Mouse (Mus musculus) kidney, postnatal 0 days (tissue): ENCODE measurements around the gene Smco1. TPM values are rescaled to one million over a fixed set of nuclear protein-coding genes. Genes with fewer than 3 reads are reported as not detected.

ENCODE experiments used
- ATAC-seq: fragments of 200-750 bp; cut with Nextera tagmentation; replicated peaks from 2 replicates; pipeline ENCODE4 v1.8.0; 2017; ENCODE audit warnings: low read depth, moderate number of reproducible peaks, moderate TSS enrichment, moderate library complexity; ENCODE audit not compliant: low FRiP score
- DNase-seq: peaks from one replicate; pipeline ENCODE4 v3.0.0-alpha.2; 2016; ENCODE audit warnings: low spot score
- H3K27ac ChIP-seq: fragments of 300-500 bp; sonication (generic); 2 replicates; pipeline ENCODE4 v1.5.1; 2014; ENCODE audit warnings: mild to moderate bottlenecking
- H3K27me3 ChIP-seq: fragments of 300-500 bp; sonication (generic); 2 replicates; pipeline ENCODE4 v1.6.1; 2014; ENCODE audit warnings: low read length, mixed read lengths; ENCODE audit not compliant: insufficient read depth
- H3K36me3 ChIP-seq: fragments of 300-500 bp; sonication (generic); 2 replicates; pipeline ENCODE4 v1.6.1; 2014; ENCODE audit warnings: low read length, mixed read lengths; ENCODE audit not compliant: insufficient read depth
- H3K4me1 ChIP-seq: fragments of 300-500 bp; sonication (generic); replicated peaks from 2 replicates; pipeline ENCODE4 v1.6.1; 2014; ENCODE audit warnings: antibody characterized with exemption, low read length, mixed read lengths; ENCODE audit not compliant: insufficient read depth
- H3K4me2 ChIP-seq: fragments of 300-500 bp; sonication (generic); 2 replicates; pipeline ENCODE4 v1.6.1; 2014; ENCODE audit warnings: mild to moderate bottlenecking, low read length, moderate library complexity, mixed read lengths
- H3K4me3 ChIP-seq: fragments of 300-500 bp; sonication (generic); replicated peaks from 2 replicates; pipeline ENCODE4 v1.5.1; 2014; ENCODE audit warnings: low read depth, low read length
- H3K9ac ChIP-seq: fragments of 300-500 bp; sonication (generic); 2 replicates; pipeline ENCODE4 v1.6.1; 2014; ENCODE audit warnings: low read depth, low read length
- H3K9me3 ChIP-seq: fragments of 300-500 bp; sonication (generic); replicated peaks from 2 replicates; pipeline ENCODE4 v1.6.1; 2016; ENCODE audit warnings: low read length, inconsistent platforms, mixed read lengths
- CTCF ChIP-seq: IDR thresholded peaks from 2 replicates; pipeline ENCODE4 v1.5.1; 2016; ENCODE audit warnings: antibody characterized with exemption, low read depth, mild to moderate bottlenecking, moderate library complexity
- WGBS: fragments of 180-500 bp; shearing (Covaris S2); extraction: QIAGEN DNeasy Blood & Tissue Kit; methylation state at CpG from one replicate; pipeline ENCODE4 v1.1.7; 2014; 5-methylcytosine and 5-hydroxymethylcytosine counted together
- microRNA counts: library from miRNA; unstranded; fragments of <30 nt; microRNA quantifications from one replicate; lab custom pipeline; 2015
- microRNA-seq: library from miRNA; unstranded; fragments of <30 nt; microRNA quantifications from one replicate; pipeline ENCODE4, GENCODE M21; 2016
- polyA plus RNA-seq: library from polyadenylated mRNA; unstranded; fragments of >200 nt; fragmentation: Nextera tagmentation; extraction: Ambion mirVana; gene quantifications from 2 replicates; pipeline ENCODE4 v1.2.1, GENCODE M21; 2015

The Smco1 gene
- polyA plus RNA-seq, 1 experiment from 2014 or later = not detected

- Histone ChIP-seq H3K4me1 (no peaks in the 10 kb centered on the region), H3K27me3 (no peaks in the 10 kb centered on the region), H3K27ac (no peak overlapping the region), H3K4me3 (no peak overlapping the region), H3K9ac (no peak overlapping the region), H3K4me2 (no peak overlapping the region), H3K36me3 (no peaks in the 10 kb centered on the region), H3K9me3 (no peaks in the 10 kb centered on the region)
- no peak for TF ChIP-seq CTCF
- 28% methylated on average over 7 of the region's 7 CpGs for whole genome bisulfite sequencing
- DNase-seq = no peak
- no peak for ATAC-seq
Observed at GRCm38 (mm10) chr16:32323953-32324352, 52.7 kb downstream of the Smco1 start.

MicroRNAs encoded within 50 kb of the gene (microRNA counts, 519-probe panel; counts per million panel counts)
- microRNA mmu-miR-1946a (lab: Ali Mortazavi, UCI) = 330 counts per million, percentile 68 among the panel's probes with 10 or more counts

Small RNA genes within 50 kb of the gene (microRNA-seq; reads per million reads assigned to microRNA genes)
- not detected for gene Mir1946a

Other genes with a start within 250 kb of the Smco1 start
- 31.2 and 33.6 TPM in 2 replicates for gene Pak2, start 192.1 kb upstream of the Smco1 start, polyA plus RNA-seq
- gene Pigx, start 171.7 kb upstream of the Smco1 start, polyA plus RNA-seq = 129 and 140 TPM in 2 replicates
- 45.2 and 45.6 TPM in 2 replicates for gene Cep19, start 171.7 kb upstream of the Smco1 start, polyA plus RNA-seq
- gene Nrros, start 105.9 kb upstream of the Smco1 start, polyA plus RNA-seq = 13.9 and 15.3 TPM in 2 replicates
- not detected in 2 replicates for gene Bex6, start 91.6 kb upstream of the Smco1 start, polyA plus RNA-seq
- 7.1 and 8.1 TPM in 2 replicates for gene Fbxo45, start 24.3 kb upstream of the Smco1 start, polyA plus RNA-seq
- gene Wdr53, start 24.2 kb upstream of the Smco1 start, polyA plus RNA-seq = 18.6 and 20.2 TPM in 2 replicates
- 20.0 and 20.9 TPM in 2 replicates for gene Rnf168, start 6.0 kb downstream of the Smco1 start, polyA plus RNA-seq
- 13.3 and 14.0 TPM in 2 replicates for gene Ubxn7, start 60.8 kb downstream of the Smco1 start, polyA plus RNA-seq
- gene Tm4sf19, start 129.0 kb downstream of the Smco1 start, polyA plus RNA-seq = not detected in 2 replicates
- gene Tctex1d2, start 148.2 kb downstream of the Smco1 start, polyA plus RNA-seq = 40.1 and 45.1 TPM in 2 replicates
- gene Pcyt1a, start 159.5 kb downstream of the Smco1 start, polyA plus RNA-seq = 30.6 and 38.3 TPM in 2 replicates
- gene Slc51a, start 216.4 kb downstream of the Smco1 start, polyA plus RNA-seq = 4.3 TPM in 2 replicates
- gene Zdhhc19, start 224.8 kb downstream of the Smco1 start, polyA plus RNA-seq = 0.11 TPM in 1 of 2 replicates, not detected in the other